Mouse (Mus musculus) gastrocnemius, adult 8-10 months (tissue): ENCODE results near the gene Tecpr2. TPM values are rescaled to one million over a fixed set of nuclear protein-coding genes. Genes with fewer than 3 reads are reported as not detected.

ENCODE experiments used
- DNase-seq, 2 experiments: peaks; one replicate each; pipeline ENCODE4 v3.0.0; 2022; ENCODE audit warnings: low spot score in 2 of 2
- total RNA-seq, 4 experiments: library from RNA; stranded (reverse); gene quantifications; 2 replicates each; pipeline ENCODE4 v1.2.4; 2022

Gene Tecpr2
- total RNA-seq, 4 experiments from 2014 or later: 2.8 to 3.2 (median 2.8) TPM

- no peak for DNase-seq
Observed at GRCm38 (mm10) chr12:111005803-111006202, 116.7 kb downstream of the Tecpr2 start.

DNA sequence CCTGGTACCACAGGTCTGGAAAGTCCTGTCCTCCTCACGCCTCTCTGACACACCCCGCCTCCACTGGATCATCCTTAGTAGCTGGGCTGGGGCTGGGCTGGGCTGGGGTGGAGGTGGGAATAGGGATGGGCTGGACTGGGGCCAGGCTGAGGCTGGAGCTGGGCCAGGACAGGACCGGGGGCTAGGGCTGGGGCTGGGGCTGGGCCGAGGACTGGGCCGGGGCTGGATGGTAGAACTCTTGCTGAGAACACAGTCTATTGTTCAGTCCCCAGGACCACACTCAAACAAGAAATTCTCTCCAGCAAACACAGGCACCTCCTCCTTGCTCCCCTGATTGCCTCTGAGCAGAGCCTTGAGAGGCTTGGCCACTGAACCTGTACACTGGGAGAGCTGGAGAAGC, 117.3 kb downstream of the Tecpr2 start:
- DNase-seq: no peak

DNA sequence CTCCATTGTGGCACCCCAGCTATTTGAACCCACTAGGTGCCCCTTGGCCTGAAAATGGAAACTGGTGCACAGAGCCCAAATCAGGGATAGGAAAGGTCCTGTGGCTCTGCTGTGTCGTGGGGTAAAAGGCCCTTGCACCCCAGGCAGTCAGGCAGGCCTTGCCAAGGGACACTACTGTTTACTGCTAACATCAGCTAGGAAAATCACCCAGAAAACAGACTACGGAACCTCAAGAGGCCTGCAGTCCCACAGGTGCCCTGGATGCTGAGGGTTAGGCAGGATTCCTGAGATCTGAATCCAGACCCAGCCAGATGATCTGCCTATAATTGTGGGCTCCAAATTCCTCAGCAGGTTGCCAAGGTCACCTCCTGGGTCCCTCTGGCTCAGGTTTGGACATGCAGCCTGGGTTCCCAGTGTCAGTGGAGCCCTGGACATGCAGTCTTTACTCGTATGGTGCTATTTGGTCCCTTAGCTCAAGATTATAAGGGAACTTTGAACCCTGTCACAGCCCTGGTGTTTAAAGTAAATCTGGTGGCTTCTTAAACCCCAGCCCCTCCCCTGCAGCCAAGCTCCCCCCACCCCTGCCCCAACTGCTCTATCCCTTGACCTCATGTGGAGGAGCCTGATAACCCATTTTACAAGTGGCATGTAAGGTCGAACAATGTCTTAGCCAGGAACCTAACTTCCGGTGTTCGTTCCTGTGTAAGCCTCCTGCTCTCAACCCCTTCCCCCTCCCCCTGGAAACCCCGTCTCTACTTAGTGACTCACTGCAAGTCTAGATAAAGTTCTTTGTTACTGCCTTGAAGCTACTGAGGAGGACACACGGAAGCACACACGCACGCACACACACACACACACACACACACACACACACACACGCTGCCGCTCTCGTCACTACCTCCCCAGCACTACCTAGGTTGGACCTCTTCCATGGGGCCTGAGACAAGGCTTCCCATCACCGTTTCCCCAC, 118.4 kb downstream of the Tecpr2 start:
- DNase-seq: no peak

GRCm38 (mm10) chr12:111008500-111009490, 119.7 kb downstream of the Tecpr2 start:
- DNase-seq: no peak

- no peak for DNase-seq
Observed at GRCm38 (mm10) chr12:111009615-111010257, 120.7 kb downstream of the Tecpr2 start.

DNA sequence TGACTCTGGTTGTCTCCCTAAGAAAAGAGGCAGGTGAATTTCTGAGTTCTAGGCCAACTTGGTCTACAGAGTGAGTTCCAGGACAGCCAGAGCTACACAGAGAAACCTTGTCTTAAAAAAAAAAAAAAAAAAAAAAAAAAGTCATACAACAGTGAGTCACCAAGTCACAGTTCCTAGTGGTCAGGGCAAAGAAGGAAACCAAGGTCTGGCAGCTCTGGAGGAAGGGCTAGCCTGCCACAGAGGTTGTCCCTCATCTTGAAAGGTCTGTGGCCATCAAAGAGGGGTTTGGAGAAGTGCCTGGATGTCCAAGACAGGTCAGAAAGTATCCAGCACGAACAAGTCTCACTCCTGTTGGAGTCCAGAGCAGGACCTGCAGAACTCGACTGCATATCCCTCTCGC, 127.7 kb downstream of the Tecpr2 start:
- DNase-seq: no peak

GRCm38 (mm10) chr12:111018068-111018467, 129.0 kb downstream of the Tecpr2 start:
- no peak for DNase-seq

DNA sequence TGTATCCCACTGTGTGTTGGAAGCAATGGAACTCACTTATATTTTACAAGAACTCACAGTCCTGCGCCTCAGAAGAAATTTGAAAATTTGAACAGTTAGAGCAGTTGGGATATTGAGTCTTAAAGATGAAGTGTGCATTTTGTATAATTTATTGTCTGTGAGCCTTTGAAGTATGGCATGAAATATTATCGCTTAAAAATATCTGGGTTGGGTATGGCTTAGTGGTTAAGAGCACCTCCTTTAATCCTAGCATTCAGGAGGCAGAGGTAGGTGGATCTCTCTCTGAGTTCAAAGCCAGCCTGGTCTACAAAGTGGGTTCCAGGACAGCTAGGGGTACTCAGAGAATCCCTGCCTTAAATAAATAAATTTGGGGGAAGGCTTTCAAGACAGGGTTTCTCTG, 130.0 kb downstream of the Tecpr2 start:
- no peak for DNase-seq

- no peak for DNase-seq
Observed at GRCm38 (mm10) chr12:111021138-111021537, 132.1 kb downstream of the Tecpr2 start.

- no peak for DNase-seq
Observed at GRCm38 (mm10) chr12:111021577-111021976, 132.5 kb downstream of the Tecpr2 start.

Other genes starting within 250 kb of the Tecpr2 start
- gene 1700001K19Rik, start 206.6 kb upstream of the Tecpr2 start, total RNA-seq: under 1 TPM in 1 of 4 experiments, not detected in 3; 0.80 TPM
- 10 to 100 TPM; 30.5 to 74.5 (median 56.1) TPM for gene Hsp90aa1, start 186.5 kb upstream of the Tecpr2 start, total RNA-seq
- 10 to 100 TPM; 13.3 to 19.9 (median 15.9) TPM for gene Wdr20, start 151.3 kb upstream of the Tecpr2 start, total RNA-seq
- gene Mok, start 48.3 kb upstream of the Tecpr2 start, total RNA-seq: under 1 TPM in 2 of 4 experiments, not detected in 2; 0.35 to 0.52 TPM
- 1 to 10 TPM; 7.8 to 9.6 (median 8.4) TPM for gene Zfp839, start 39.0 kb upstream of the Tecpr2 start, total RNA-seq
- 10 to 100 TPM; 22.3 to 24.5 (median 22.8) TPM for gene Cinp, start 119 bp upstream of the Tecpr2 start, total RNA-seq
- gene Ankrd9, start 89.8 kb downstream of the Tecpr2 start, total RNA-seq: 100 to 1,000 TPM; 147 to 209 (median 152) TPM
- gene Rcor1, start 150.1 kb downstream of the Tecpr2 start, total RNA-seq: 1 to 10 TPM; 5.5 to 6.9 (median 5.8) TPM